10 mouse cellular contexts compared by ENCODE assay signal in the genomic region with DNA sequence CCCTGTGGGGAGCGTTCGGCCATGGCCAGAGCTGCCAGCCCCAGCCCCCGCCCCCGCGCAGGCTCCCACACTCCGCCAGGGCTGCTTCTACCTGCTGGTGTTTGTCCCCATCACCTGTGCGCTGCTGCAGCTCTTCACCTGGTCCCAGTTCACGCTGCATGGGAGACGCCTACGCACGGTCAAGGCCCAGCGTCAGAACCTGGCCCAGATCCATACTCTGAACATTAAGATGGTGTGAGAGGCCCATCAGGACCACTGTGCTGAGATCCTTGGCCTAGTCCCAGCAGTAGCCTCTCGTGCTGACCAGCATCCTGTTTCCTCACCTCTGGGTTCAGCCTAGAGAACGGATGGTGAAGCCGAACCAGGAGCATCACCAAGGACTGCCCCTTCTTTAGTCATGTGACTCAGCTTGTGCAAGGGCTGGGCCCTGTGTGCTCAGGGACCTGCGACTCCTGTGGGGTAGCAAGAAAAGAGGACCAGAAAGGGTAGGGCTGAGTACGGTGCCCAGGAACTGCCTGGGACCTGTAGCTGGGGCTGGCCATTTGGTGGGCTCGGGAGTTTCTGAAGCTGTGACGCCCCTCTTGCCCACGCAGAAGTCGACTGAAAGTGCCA. TPM values are rescaled to one million over a fixed set of nuclear protein-coding genes. Genes with fewer than 3 reads are reported as not detected.
DNase-seq lines count a peak whose midpoint lies in the region; ATAC-seq and TF ChIP-seq lines count a peak whose summit lies in the region.
"Had no signal": no experiment of that assay in that cellular context is flagged by ENCODE, and none has a peak within 500 bp of the region (broad histone marks: within the 10 kb centered on the region; RNA-seq: fewer than 3 reads in every experiment).

No protein-coding gene starts in this region.

- peaks cover 33% of the 10 kb centered on the region for H3K36me3 ChIP-seq in heart, embryonic 12.5 days
- H3K36me3 ChIP-seq in embryonic facial prominence, embryonic 13.5 days, result peaks cover 35% of the 10 kb centered on the region
- H3K36me3 ChIP-seq in limb, embryonic 14.5 days (ENCODE audit: control insufficient read depth, insufficient read depth, low read length), result peaks cover 31% of the 10 kb centered on the region
- peaks cover 37% of the 10 kb centered on the region for H3K36me3 ChIP-seq in heart, embryonic 10.5 days

- H3K27me3 ChIP-seq in heart, embryonic 12.5 days (replicated peaks), result no peaks in the 10 kb centered on the region
- H3K27me3 ChIP-seq in embryonic facial prominence, embryonic 13.5 days, result no peaks in the 10 kb centered on the region
- no peaks in the 10 kb centered on the region for H3K27me3 ChIP-seq in limb, embryonic 14.5 days (ENCODE audit: control insufficient read depth, insufficient read depth, low read length)
- no peaks in the 10 kb centered on the region for H3K27me3 ChIP-seq in heart, embryonic 10.5 days (ENCODE audit: insufficient read depth, poor library complexity, severe bottlenecking)

- ATAC-seq in heart, embryonic 12.5 days (ENCODE audit: insufficient number of reproducible peaks, low FRiP score), result 0 out of 2 replicates have a peak, but pooled peaks have one; percentile 33
- ATAC-seq in embryonic facial prominence, embryonic 13.5 days (ENCODE audit: insufficient number of reproducible peaks, insufficient read depth, low FRiP score, low TSS enrichment, low read depth), result 0 out of 2 replicates have a peak, but pooled peaks have one; percentile 12
- peak; percentile 20; the same call in 1 of the 2 replicates for ATAC-seq in limb, embryonic 14.5 days (ENCODE audit: low FRiP score, low read depth)

- 62% methylated on average over 21 of the region's 21 CpGs for WGBS in heart, embryonic 12.5 days
- 49% methylated on average over 21 of the region's 21 CpGs for WGBS in embryonic facial prominence, embryonic 13.5 days
- 55% methylated on average over 21 of the region's 21 CpGs for WGBS in limb, embryonic 14.5 days
- 54% methylated on average over 21 of the region's 21 CpGs for WGBS in heart, embryonic 10.5 days

- TF ChIP-seq POLR2A in limb, embryonic 14.5 days (IDR thresholded peaks at IDR 0.05; ENCODE audit: borderline replicate concordance, extremely low read depth, insufficient read depth, insufficient read length), result no peak

- no peak for DNase-seq in heart, postnatal 4 days
- DNase-seq in 3T3-L1 (ENCODE audit: low read depth, low spot score), result peak; percentile 29
- no peak for DNase-seq in limb, embryonic 14.5 days (ENCODE audit: low spot score)
- DNase-seq in thymus, adult 18-20 months, result no peak
- DNase-seq in left cerebral cortex, adult 18-20 months (ENCODE audit: low spot score in 2 of 2), result no peak
- no peak for DNase-seq in heart, embryonic 10.5 days (ENCODE audit: low spot score)
- DNase-seq: kidney, adult 18-20 months had no signal

- no peak overlapping the region for H3K4me3 ChIP-seq in heart, embryonic 12.5 days
- H3K4me3 ChIP-seq in embryonic facial prominence, embryonic 13.5 days, result no peak overlapping the region
- H3K4me3 ChIP-seq in limb, embryonic 14.5 days (replicated peaks; ENCODE audit: low read length), result no peak overlapping the region
- H3K4me3 ChIP-seq in heart, embryonic 10.5 days, result no peak overlapping the region
- H3K4me3 ChIP-seq: megakaryocyte, embryonic 14.5 days had no signal

- H3K9me3 ChIP-seq in heart, embryonic 12.5 days (replicated peaks), result no peaks in the 10 kb centered on the region
- H3K9me3 ChIP-seq in embryonic facial prominence, embryonic 13.5 days, result no peaks in the 10 kb centered on the region
- no peaks in the 10 kb centered on the region for H3K9me3 ChIP-seq in limb, embryonic 14.5 days (ENCODE audit: control insufficient read depth, low read length)
- H3K9me3 ChIP-seq in heart, embryonic 10.5 days, result no peaks in the 10 kb centered on the region
- H3K9me3 ChIP-seq: megakaryocyte, embryonic 14.5 days had no signal

- no peak overlapping the region for H3K4me2 ChIP-seq in heart, embryonic 12.5 days
- H3K4me2 ChIP-seq in embryonic facial prominence, embryonic 13.5 days, result no peak overlapping the region
- no peak overlapping the region for H3K4me2 ChIP-seq in limb, embryonic 14.5 days (replicated peaks; ENCODE audit: low read depth, low read length, severe bottlenecking)

- H3K4me1 ChIP-seq in heart, embryonic 12.5 days (replicated peaks), result no peaks in the 10 kb centered on the region; the same call in 1 of the 2 replicates
- no peaks in the 10 kb centered on the region for H3K4me1 ChIP-seq in embryonic facial prominence, embryonic 13.5 days
- H3K4me1 ChIP-seq in limb, embryonic 14.5 days (ENCODE audit: control insufficient read depth, insufficient read depth, low read length), result no peaks in the 10 kb centered on the region; the same call in 1 of the 2 replicates
- peaks cover 10% of the 10 kb centered on the region for H3K4me1 ChIP-seq in heart, embryonic 10.5 days
- H3K4me1 ChIP-seq: megakaryocyte, embryonic 14.5 days had no signal

- H3K27ac ChIP-seq in heart, embryonic 12.5 days (ENCODE audit: poor library complexity, severe bottlenecking), result no peak overlapping the region
- H3K27ac ChIP-seq in embryonic facial prominence, embryonic 13.5 days, result no peak overlapping the region
- no peak overlapping the region for H3K27ac ChIP-seq in limb, embryonic 14.5 days (replicated peaks; ENCODE audit: low read depth, low read length)
- H3K27ac ChIP-seq in heart, embryonic 10.5 days, result no peak overlapping the region

- H3K9ac ChIP-seq in heart, embryonic 12.5 days, result no peak overlapping the region
- H3K9ac ChIP-seq in embryonic facial prominence, embryonic 13.5 days, result no peak overlapping the region
- no peak overlapping the region for H3K9ac ChIP-seq in limb, embryonic 14.5 days (ENCODE audit: low read depth, low read length, severe bottlenecking)

RNA-seq across cellular contexts. Expression of a gene that starts 21.0 kb away (rescaled TPM):
- 118 and 120 TPM in 2 replicates for polyA plus RNA-seq in heart, embryonic 12.5 days (2016; fragmentation: Nextera tagmentation; extraction: Ambion mirVana)
- total RNA-seq in heart, postnatal 4 days (2021), result 100 to 1,000 TPM; 126 to 130 TPM
- polyA plus RNA-seq in embryonic facial prominence, embryonic 13.5 days (2015; fragmentation: Nextera tagmentation; extraction: Ambion mirVana), result 139 and 160 TPM in 2 replicates
- 96.2 and 104 TPM in 2 replicates for polyA plus RNA-seq in limb, embryonic 14.5 days (2012; rRNA removed)
- polyA plus RNA-seq in limb, embryonic 14.5 days (2014; fragmentation: Nextera tagmentation; extraction: Ambion mirVana), result 152 and 155 TPM in 2 replicates
- total RNA-seq in left cerebral cortex, adult 18-20 months (2021), result 100 to 1,000 TPM; 196 to 198 TPM
- 124 and 137 TPM in 2 replicates for polyA plus RNA-seq in heart, embryonic 10.5 days (2016; fragmentation: Nextera tagmentation; extraction: Ambion mirVana)

RNA-seq across cellular contexts. Expression of a gene that starts 22.1 kb away (rescaled TPM):
- 24.1 and 27.2 TPM in 2 replicates for polyA plus RNA-seq in heart, embryonic 12.5 days (2016; fragmentation: Nextera tagmentation; extraction: Ambion mirVana)
- total RNA-seq in heart, postnatal 4 days (2021), result 10 to 100 TPM; 17.0 to 19.1 TPM
- 38.5 and 39.3 TPM in 2 replicates for polyA plus RNA-seq in embryonic facial prominence, embryonic 13.5 days (2015; fragmentation: Nextera tagmentation; extraction: Ambion mirVana)
- polyA plus RNA-seq in limb, embryonic 14.5 days (2012; rRNA removed), result 30.6 and 37.2 TPM in 2 replicates
- polyA plus RNA-seq in limb, embryonic 14.5 days (2014; fragmentation: Nextera tagmentation; extraction: Ambion mirVana), result 35.5 and 39.1 TPM in 2 replicates
- total RNA-seq in left cerebral cortex, adult 18-20 months (2021), result 10 to 100 TPM; 18.4 to 18.6 TPM
- 30.9 and 32.8 TPM in 2 replicates for polyA plus RNA-seq in heart, embryonic 10.5 days (2016; fragmentation: Nextera tagmentation; extraction: Ambion mirVana)

RNA-seq across cellular contexts. Expression of a gene that starts 24.5 kb away (rescaled TPM):
- polyA plus RNA-seq in heart, embryonic 12.5 days (2016; fragmentation: Nextera tagmentation; extraction: Ambion mirVana), result 0.36 and 1.2 TPM in 2 replicates
- total RNA-seq in heart, postnatal 4 days (2021), result under 1 TPM in 1 of 2 experiments, not detected in 1; 0.18 TPM
- 1.5 and 2.3 TPM in 2 replicates for polyA plus RNA-seq in embryonic facial prominence, embryonic 13.5 days (2015; fragmentation: Nextera tagmentation; extraction: Ambion mirVana)
- polyA plus RNA-seq in limb, embryonic 14.5 days (2012; rRNA removed), result 1.6 TPM in 2 replicates
- 2.1 and 2.7 TPM in 2 replicates for polyA plus RNA-seq in limb, embryonic 14.5 days (2014; fragmentation: Nextera tagmentation; extraction: Ambion mirVana)
- under 1 TPM; 0.79 to 0.98 TPM for total RNA-seq in left cerebral cortex, adult 18-20 months (2021)
- polyA plus RNA-seq in heart, embryonic 10.5 days (2016; fragmentation: Nextera tagmentation; extraction: Ambion mirVana), result 0.51 and 0.84 TPM in 2 replicates

RNA-seq across cellular contexts. Expression of a gene that starts 33.7 kb away (rescaled TPM):
- polyA plus RNA-seq in heart, embryonic 12.5 days (2016; fragmentation: Nextera tagmentation; extraction: Ambion mirVana), result 4.3 and 4.4 TPM in 2 replicates
- 1 to 10 TPM; 3.1 to 4.2 TPM for total RNA-seq in heart, postnatal 4 days (2021)
- polyA plus RNA-seq in embryonic facial prominence, embryonic 13.5 days (2015; fragmentation: Nextera tagmentation; extraction: Ambion mirVana), result 3.3 and 4.3 TPM in 2 replicates
- polyA plus RNA-seq in limb, embryonic 14.5 days (2012; rRNA removed), result 5.4 and 8.0 TPM in 2 replicates
- 3.2 and 3.5 TPM in 2 replicates for polyA plus RNA-seq in limb, embryonic 14.5 days (2014; fragmentation: Nextera tagmentation; extraction: Ambion mirVana)
- total RNA-seq in left cerebral cortex, adult 18-20 months (2021), result 10 to 100 TPM; 22.7 to 26.4 TPM
- 5.5 and 9.0 TPM in 2 replicates for polyA plus RNA-seq in heart, embryonic 10.5 days (2016; fragmentation: Nextera tagmentation; extraction: Ambion mirVana)

RNA-seq across cellular contexts. Expression of a gene that starts 36.1 kb away (rescaled TPM):
- polyA plus RNA-seq in heart, embryonic 12.5 days (2016; fragmentation: Nextera tagmentation; extraction: Ambion mirVana), result 97.7 and 116 TPM in 2 replicates
- total RNA-seq in heart, postnatal 4 days (2021), result 100 to 1,000 TPM in 1 of 2 experiments, 10 to 100 TPM in 1; 98.8 to 108 TPM
- polyA plus RNA-seq in embryonic facial prominence, embryonic 13.5 days (2015; fragmentation: Nextera tagmentation; extraction: Ambion mirVana), result 177 and 188 TPM in 2 replicates
- polyA plus RNA-seq in limb, embryonic 14.5 days (2012; rRNA removed), result 110 and 133 TPM in 2 replicates
- 164 and 169 TPM in 2 replicates for polyA plus RNA-seq in limb, embryonic 14.5 days (2014; fragmentation: Nextera tagmentation; extraction: Ambion mirVana)
- total RNA-seq in left cerebral cortex, adult 18-20 months (2021), result 100 to 1,000 TPM; 199 to 202 TPM
- 146 and 153 TPM in 2 replicates for polyA plus RNA-seq in heart, embryonic 10.5 days (2016; fragmentation: Nextera tagmentation; extraction: Ambion mirVana)
